Mouse (Mus musculus) olfactory bulb, adult 2 months (tissue): ENCODE measurements around the gene Slc5a10. TPM values are rescaled to one million over a fixed set of nuclear protein-coding genes. Genes with fewer than 3 reads are reported as not detected.

ENCODE experiments used
- H3K27ac ChIP-seq: fragments of 200-500 bp; 2 replicates; pipeline ENCODE4 v1.5.1; 2012; ENCODE audit warnings: low read depth, low read length; ENCODE audit not compliant: insufficient read depth
- H3K4me1 ChIP-seq: fragments of 200-500 bp; 2 replicates; pipeline ENCODE4 v1.6.1; 2012; ENCODE audit warnings: low read length; ENCODE audit not compliant: control insufficient read depth, insufficient read depth
- H3K4me3 ChIP-seq: fragments of 200-500 bp; 2 replicates; pipeline ENCODE4 v1.5.1; 2012; ENCODE audit warnings: mild to moderate bottlenecking, low read depth, low read length, moderate library complexity; ENCODE audit not compliant: insufficient read depth
- CTCF ChIP-seq: fragments of 200-500 bp; IDR thresholded peaks from 2 replicates; pipeline ENCODE4 v1.5.1; 2012; ENCODE audit warnings: low read depth, mild to moderate bottlenecking, low read length, moderate library complexity; ENCODE audit not compliant: insufficient read depth
- POLR2A ChIP-seq: fragments of 200-500 bp; IDR thresholded peaks from 2 replicates; pipeline ENCODE4 v1.6.1; 2012; ENCODE audit warnings: mild to moderate bottlenecking, low read depth, low read length, moderate library complexity; ENCODE audit not compliant: insufficient read depth
- WGBS: fragments of 180-500 bp; shearing (Covaris S2); methylation state at CpG from one replicate; pipeline ENCODE4 v1.1.7; 2018; 5-methylcytosine and 5-hydroxymethylcytosine counted together
- polyA plus RNA-seq: library from polyadenylated mRNA; stranded (reverse); fragments of >200 nt; gene quantifications from 2 replicates; pipeline ENCODE4 v1.2.4, GENCODE M21; 2012; ENCODE audit warnings: low replicate concordance; ENCODE audit not compliant: missing spikeins, insufficient read depth, insufficient read length

The Slc5a10 gene
- polyA plus RNA-seq, 1 experiment: not detected

DNA sequence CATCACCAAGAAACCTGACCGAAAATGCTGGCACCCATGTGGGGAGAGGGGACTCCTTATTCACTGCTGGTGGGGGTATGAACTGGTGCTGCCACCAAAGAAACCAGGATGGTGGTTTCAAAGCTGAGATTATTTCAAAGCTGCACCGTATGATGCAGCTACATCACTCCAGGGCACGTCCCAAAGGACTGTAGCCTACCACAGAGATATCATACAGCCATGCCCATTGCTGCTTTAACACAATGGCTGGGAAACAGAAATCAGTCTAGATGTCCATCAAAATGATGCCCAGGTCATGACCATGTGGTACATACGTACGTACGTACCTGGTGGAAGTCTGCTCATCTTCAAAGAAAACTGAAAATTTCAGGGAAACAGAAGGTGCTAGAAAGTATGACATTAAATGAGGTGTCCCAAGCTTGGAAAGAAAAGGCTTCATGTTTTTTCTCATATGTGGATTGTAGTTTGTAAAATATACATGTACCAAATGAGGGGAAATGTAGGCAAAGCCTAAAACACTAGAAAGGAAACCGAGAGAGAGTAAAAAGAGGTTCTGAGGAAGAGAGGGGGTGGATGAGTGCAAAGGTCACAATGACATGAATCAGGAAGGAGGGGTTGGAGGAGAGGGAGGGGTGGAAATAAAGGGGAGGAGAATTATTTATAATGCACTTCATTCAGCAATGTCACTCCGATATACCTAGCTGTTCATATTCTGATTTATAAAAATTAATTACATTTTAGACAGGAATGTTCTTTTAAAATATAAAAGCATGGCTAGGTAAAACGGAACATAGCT lies 70.0 kb downstream of the Slc5a10 start:
- no peak overlapping the region for H3K27ac ChIP-seq
- 93% methylated on average over 9 of the region's 9 CpGs for WGBS
- peaks cover 9% of the 10 kb centered on the region; the same call in 1 of the 2 replicates for H3K4me1 ChIP-seq
- no peak overlapping the region for H3K4me3 ChIP-seq
- TF ChIP-seq CTCF (no peak), POLR2A (no peak)

DNA sequence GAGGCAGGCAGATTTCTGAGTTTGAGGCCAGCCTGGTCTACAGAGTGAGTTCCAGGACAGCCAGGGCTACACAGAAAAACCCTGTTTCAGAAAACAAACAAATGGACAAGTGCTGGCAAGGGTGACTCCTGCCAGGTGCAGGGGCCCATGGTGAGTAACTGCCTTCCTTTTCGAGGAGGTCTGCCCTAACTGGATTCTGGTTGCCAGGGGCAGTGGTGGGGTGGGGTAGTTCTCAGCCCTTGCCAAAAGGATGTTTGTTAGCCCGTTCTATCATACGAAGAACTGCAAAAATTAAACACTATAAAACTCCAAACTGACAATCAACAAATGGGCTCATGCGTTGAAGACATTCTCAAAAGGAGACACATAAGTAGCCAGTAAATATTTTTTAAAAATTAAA lies 71.0 kb downstream of the Slc5a10 start:
- H3K4me3 ChIP-seq: no peak overlapping the region
- TF ChIP-seq POLR2A (no peak), CTCF (no peak)
- peaks cover 11% of the 10 kb centered on the region; the same call in 1 of the 2 replicates for H3K4me1 ChIP-seq
- WGBS: 92% methylated on average over 4 of the region's 4 CpGs
- H3K27ac ChIP-seq: no peak overlapping the region

DNA sequence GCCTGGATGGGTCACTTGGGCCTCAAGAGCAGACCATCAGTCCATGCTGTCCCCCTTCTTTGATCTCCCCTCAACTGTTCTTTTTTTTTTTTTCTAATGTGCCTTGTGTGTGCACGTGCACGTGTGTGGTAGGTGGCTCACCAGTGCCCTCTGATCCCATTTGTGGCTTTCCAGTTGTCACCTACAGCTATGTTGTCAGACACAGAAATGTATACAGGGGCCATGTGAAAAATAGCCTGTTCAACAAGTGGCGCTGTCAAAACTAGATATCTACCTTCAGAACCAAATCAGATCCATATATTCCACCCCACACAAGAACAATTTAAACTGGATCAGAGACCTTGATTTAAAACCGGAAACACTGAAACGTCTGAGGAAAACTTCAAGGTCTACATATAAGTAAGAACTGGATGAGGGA lies 71.5 kb downstream of the Slc5a10 start:
- no peak overlapping the region for H3K4me3 ChIP-seq
- H3K4me1 ChIP-seq: peaks cover 14% of the 10 kb centered on the region; the same call in 1 of the 2 replicates
- 94% methylated on average over 5 of the region's 5 CpGs for WGBS
- no peak for TF ChIP-seq POLR2A
- TF ChIP-seq CTCF: no peak
- no peak overlapping the region for H3K27ac ChIP-seq

DNA sequence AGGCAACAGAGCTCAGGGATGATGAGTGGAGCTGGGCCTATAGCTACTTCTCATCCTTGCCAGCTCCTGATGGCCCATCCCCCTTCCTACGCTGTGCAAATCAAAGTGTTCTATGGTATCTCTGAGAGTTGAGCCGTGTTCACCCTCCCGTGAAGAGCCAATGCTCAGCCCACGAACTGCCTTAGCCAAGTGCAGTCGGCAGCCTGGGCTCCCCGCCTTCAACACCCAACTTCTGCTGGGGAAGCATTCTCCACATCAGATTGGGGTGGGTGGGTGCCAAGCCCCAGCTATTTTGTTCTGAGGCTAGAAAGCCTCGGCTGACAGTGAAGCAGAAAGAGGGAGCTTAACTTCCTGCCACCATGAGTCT lies 71.9 kb downstream of the Slc5a10 start:
- H3K4me3 ChIP-seq: no peak overlapping the region
- peaks cover 15% of the 10 kb centered on the region; the same call in 1 of the 2 replicates for H3K4me1 ChIP-seq
- no peak overlapping the region for H3K27ac ChIP-seq
- no peak for TF ChIP-seq CTCF
- no peak for TF ChIP-seq POLR2A
- WGBS: 46% methylated on average over 7 of the region's 7 CpGs

DNA sequence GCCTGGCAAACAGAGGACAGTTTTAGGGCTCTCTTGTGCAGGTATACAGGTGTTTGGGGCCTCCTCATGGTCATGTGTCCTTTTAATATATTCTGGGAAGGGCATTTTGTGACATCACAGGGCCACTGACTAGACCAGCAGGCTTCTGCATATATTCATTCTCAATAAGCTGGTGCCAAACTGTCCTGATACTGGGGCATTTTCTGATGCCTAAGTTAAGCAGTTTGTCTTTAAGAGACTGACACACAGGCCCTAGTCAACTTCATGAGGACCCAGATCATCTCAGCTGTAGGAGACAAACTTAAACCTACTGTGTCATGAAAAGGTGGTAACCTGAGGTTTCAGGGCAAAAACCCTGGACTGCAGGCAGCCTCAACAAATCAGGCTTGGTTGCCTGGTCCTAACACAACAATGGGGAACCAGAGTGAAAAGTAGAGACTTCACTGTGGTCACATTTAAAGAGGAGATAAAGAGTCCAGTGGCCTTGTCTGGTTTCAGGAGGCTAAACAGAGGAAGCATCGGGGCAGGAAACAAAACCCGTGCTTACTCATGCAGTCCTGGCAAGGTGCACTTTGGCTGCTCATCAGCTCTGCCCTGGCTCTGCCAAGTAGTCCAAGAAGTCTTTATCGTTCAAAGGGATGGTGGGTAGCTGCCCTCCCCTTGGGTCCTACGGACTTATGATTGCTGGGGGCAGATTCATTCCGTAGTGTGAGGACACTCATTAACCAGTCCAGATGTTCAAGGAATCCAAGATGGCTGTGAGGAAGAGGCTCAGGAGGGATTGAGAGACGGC lies 72.5 kb downstream of the Slc5a10 start:
- 41% methylated on average over 6 of the region's 6 CpGs for WGBS
- peaks cover 15% of the 10 kb centered on the region; the same call in 1 of the 2 replicates for H3K4me1 ChIP-seq
- no peak for TF ChIP-seq CTCF
- no peak for TF ChIP-seq POLR2A
- no peak overlapping the region for H3K4me3 ChIP-seq
- H3K27ac ChIP-seq: no peak overlapping the region

DNA sequence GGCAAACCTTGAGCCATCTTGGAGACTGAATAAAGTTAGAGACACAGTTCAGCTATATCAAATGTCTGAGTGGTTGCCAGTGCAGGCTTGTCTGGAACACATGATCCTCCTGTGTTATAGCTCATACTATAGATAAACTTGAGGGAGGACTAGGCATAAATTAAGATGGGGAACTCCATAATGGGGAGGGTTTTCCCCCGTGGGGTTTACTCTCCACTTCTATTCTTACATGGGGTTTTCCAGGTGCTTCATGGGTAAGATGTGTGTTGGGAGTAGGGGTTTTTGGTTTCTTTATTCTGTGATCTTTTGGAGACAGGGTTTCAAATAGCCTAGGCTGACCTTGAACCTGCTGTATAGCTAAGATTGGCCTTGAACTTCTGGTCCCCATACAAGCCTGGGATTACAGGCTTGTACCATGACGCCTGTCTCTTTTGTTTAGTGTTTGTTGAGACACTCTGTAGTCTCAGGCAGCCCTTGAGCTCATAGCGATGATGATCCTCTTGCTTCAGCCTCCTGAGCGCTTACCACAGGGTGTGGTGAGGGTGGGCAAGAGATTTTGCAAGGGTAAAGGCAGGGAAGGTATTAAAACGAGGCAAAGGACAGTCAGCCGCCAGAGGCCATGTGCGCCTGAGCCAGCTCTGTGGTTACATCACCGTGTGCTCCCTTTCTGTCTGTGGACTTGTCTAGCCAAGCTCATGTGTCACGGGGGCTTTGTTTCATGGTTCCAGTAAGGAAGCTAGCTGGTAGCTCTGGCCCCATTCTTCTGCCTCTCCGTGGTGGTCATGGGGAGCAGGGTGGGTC lies 73.3 kb downstream of the Slc5a10 start:
- H3K27ac ChIP-seq: no peak overlapping the region
- WGBS: 78% methylated on average over 10 of the region's 10 CpGs
- TF ChIP-seq POLR2A (no peak), CTCF (no peak)
- no peak overlapping the region for H3K4me3 ChIP-seq
- H3K4me1 ChIP-seq: peaks cover 15% of the 10 kb centered on the region; the same call in 1 of the 2 replicates

DNA sequence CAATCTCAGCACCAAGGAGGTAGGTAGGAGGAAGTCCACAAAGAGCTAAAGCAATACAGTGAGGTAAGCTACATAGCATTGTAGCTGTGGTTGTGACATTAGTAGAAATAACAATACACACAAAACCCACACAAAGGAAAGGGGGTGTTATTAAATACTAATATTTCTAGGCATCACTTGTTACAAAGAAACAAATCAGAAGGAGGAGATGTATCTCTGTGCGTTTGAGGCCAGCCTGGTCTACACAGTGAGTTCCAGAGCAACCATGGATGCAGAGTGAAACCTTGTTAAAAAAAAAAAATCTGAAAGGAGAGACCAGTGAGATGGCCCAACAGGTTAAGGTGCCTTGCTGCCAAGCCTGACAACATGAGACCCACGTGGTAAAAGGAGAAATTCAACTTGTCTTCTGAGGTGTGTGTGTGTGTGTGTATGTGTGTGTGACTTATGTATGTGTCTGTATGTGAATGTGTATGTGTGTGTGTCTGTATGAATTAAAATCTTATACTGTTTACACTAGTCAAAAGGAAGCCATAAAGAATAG lies 74.1 kb downstream of the Slc5a10 start:
- 72% methylated on average over 2 of the region's 2 CpGs for WGBS
- H3K4me3 ChIP-seq: no peak overlapping the region
- H3K27ac ChIP-seq: no peak overlapping the region
- no peak for TF ChIP-seq CTCF
- TF ChIP-seq POLR2A: no peak
- peaks cover 15% of the 10 kb centered on the region; the same call in 1 of the 2 replicates for H3K4me1 ChIP-seq

DNA sequence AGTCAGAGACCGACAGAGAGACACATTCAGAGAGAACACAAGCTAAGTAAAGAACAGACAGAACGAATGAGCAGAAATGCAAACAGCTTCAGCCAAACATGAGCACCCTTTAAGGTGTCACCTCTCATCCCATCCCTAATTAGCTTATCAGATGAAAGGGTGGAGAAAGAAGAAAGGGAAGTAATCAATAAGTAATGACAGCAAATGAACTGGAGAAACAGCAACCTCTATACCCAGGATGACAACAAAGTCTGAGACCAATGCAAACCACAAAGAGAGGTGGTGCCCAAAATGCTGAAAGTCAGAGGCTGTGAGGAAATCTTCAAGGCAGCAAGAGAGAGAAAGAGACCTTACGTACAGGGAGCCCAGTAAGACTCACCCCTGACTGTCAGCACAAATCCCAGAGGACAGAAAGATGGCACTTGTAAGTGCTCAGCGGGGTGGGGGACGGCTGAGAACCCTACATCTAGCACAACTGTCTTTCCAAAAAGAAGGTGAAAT lies 75.2 kb downstream of the Slc5a10 start:
- WGBS: 79% methylated on average over 5 of the region's 5 CpGs
- Histone ChIP-seq H3K4me3 (no peak overlapping the region), H3K27ac (peak overlapping the region; percentile 83), H3K4me1 (peaks cover 15% of the 10 kb centered on the region; the same call in 1 of the 2 replicates)
- TF ChIP-seq CTCF (no peak), POLR2A (no peak)
